Mouse (Mus musculus): ENCODE results near the gene Cog7.

Cog7 gene

DNA sequence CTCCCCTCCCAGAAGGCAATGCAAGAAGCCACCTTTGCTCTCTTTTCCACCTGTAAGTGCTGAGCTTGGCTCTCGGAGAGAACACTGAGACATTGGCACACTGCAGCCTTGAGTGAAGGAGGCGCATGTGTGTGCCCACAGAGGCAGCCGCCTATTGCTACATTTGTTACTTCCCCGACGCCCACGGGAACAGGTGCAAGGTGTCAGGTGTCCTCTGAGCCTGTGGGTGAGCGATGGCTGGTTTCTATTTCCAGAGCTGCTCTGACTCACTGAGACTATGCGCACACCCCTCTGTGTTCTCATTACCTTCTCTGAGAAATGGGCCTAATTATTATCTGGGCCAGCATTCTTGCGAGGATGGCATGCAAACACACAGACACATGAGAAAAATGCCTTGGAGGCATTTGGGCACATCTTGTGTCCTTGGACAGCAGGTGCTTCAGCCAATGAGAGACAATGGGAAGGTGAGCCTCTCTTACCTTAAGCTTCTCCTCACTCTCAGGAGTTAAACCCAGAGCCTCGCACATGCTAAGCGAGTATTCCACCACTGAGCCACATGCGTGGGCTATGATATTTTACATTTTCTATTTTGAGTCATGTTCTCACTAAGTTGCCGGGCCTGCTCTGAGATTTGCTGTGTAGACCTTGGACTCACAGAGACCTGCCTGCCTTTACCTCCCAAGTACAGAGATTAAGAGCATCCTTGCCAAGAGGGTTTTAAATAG is 90.7 kb downstream of the Cog7 start:
- DNase-seq = no peak

DNA sequence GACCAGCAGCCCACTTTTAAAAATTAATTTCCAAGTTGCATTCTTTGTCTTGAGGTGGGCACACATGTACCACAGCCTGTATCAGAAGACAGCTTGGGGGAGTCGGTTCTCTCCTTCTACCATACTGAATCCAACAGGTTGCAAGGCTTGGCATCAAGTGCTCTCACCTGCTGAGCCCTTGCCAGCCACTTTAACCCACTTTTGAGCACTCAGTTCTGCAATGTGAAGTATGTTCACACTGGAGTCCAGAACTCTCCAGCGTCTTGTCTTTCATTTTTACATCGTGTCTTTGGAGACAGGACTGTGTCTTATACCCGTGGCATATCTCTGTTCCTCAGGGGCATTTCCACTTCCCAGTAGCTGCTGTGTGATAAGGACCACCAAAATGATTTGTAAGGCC is 101.3 kb downstream of the Cog7 start:
- DNase-seq = no peak

DNA sequence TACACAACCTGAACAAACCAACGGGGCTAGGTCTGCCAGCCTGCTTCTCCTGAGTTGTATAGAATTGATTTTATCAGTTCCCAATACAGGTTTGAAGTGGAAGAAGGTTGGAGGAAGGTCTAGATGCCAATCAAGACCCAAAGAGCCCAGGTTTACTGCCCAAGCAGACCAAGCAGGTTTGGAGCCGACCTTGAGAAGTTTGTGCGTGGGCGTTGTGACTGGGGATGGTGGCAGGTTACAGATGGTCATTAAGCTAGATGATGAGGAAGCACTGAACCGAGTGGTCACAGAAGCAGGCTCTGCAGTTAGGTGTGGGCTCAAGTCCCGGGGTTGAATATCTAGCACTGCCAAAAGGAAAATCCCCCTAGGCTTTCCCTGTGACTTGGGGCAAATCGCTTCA is 106.7 kb downstream of the Cog7 start:
- DNase-seq = no peak

DNA sequence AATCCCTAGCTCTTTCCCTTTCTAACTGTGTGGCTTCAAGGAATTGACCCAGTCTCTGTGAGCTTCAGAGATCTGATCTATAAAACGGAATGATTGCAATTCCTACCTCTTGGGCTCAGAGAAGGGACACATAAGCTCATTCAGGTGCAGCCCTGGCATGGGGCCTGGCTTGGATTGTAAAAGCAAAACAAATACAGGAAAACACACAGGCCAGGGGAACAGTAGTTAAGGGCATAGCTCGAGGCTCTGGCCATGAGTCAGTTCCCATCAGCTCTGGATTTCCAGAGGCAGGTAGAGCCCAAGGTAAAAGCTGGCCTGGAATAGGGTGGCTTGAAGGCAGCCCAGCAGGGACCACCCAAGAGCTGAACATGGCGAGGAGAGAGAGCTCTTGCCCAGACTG is 107.5 kb downstream of the Cog7 start:
- no peak for DNase-seq

DNA sequence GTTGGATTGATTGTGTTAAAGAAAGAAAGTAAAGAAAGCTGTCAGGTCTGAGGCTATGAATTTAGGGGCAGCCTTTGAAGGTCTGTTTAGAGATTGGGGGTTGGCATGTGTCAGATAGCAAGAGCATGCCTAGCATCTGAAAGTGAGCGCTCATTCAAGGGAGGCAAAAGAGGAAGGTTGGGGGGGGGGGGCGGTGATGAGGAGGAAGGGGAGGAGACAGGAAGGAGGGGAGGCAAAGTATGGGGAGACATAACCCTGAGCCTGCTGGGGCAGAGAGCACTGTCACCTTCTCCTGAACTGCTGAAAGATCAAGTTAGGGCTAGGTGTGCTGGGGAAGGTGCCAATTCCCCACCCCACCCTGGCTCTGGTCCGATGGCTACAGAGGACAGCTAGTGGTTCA is 109.9 kb downstream of the Cog7 start:
- no peak for DNase-seq

DNA sequence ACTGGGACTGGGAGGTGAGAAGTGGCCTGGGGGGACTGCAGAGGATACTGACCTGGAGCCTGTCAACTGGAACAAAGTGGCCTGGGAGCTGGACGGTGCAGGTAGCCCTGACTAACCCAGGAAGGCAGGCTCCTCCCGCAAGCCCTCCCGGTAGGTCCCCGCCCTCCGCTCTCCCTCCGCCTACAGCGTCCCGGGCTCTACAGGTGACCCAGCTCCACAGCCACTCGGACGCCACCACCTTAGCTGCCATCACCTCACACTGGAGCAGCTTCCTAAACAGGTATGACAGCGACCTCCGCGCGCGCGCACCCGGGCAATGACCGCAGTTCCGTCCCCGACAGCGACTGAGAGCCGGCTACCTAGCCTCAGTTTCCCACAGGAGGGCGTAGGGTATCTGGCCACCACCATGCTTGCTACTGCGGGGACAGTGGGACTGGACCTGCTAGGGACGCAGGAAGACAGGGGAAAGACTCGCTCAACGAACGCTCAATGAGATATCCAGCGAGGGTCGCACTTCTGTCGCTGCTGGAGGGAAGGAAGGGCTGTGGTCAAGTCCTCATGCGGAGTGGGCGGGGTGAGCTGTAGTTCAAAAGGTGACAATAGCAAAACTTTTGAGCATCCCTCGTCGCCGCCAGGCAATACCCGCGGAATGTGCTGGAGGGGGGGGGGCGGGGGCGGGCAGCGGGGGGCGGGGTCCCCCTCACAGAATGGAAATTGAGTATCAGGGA is 116.5 kb downstream of the Cog7 start, which contains the start of gene Scnn1b:
Gene Scnn1b, plus strand, starts transcription at position 181 of the 728 bp plus-strand sequence.
- no peak for DNase-seq

DNA sequence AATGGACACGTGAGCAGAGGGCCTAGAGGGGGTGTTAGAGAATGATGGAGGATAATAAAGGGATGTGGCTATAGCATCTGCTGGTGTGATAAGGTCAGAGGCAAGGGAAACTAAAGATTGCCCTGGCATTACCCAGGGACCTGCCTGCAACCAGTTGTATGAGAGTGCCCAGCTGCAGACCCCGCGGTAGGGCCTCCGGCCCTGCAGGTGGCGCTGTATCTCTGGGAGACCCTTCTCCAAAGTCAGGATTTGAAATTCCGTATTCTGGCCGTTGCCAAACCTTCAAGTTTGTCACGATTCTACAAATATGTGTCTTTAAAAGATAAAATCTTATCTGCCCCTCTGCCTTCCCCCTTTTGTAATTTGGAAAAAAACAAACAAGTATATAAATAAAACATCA is 122.6 kb downstream of the Cog7 start:
- peak in 1 of 2 experiments; percentile 26 for DNase-seq

DNA sequence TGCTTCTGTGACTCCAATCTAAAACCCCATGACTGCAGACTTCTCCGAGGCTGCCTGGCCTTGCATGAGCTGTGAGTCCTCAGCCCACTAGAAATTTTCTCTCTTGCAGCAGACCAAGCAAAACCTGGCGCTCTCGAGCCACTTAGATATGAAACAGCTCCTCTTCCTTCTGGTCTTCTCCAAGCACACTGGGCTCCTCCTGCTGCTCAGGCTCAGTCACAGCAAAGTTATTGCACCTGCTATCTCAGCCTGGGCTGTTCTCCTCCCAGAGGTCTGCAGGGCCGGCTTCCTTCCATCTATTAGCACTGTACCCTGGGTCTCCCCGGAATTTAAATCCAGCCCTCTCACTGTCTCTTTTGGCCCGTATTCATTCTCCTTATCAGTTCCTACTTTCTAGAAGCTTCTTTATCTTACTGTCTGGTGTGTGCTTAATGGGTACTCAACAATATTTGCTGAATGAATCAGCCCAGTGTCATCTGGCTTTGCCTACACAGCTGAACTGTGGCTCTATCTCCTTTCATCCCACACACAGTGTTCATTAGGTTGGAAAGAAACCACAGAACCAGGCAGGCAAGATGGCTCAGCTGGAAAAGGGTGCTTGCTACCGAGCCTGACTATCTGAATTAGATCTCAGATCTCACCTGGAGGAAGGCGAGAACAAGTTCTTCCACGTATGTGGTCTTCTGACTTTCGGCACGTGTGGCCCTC is 124.2 kb downstream of the Cog7 start:
- no peak for DNase-seq

DNA sequence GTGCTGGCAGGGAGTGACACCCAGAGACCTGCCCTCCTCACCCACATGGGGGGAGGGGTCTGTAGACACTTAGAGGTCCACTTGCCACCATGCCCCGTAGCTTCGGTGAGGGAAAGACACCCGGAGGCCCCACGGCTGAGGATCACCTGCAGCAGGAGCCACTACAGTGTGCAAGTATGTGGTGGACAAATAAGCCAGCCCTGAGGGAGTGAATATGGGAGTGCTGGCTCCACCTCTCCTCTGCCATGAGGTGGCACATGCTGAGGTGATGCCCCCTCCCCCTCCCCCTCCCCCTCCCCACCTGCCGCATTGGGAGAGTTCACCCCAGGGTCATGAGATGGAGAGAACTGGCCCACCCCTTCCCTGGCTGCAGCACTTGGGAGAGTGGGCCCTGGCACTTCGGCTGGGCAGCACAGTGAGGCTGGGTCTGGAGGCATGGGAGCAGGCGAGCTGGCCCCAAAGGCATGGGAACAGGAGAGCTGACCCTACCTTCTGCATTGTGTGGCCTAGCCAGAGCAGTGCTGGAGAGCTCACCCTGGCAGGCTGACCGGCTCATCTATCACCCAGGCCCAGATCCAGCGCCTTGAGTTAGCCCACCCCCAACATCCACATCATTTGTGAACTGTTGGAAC is 132.9 kb downstream of the Cog7 start:
- no peak for DNase-seq

DNA sequence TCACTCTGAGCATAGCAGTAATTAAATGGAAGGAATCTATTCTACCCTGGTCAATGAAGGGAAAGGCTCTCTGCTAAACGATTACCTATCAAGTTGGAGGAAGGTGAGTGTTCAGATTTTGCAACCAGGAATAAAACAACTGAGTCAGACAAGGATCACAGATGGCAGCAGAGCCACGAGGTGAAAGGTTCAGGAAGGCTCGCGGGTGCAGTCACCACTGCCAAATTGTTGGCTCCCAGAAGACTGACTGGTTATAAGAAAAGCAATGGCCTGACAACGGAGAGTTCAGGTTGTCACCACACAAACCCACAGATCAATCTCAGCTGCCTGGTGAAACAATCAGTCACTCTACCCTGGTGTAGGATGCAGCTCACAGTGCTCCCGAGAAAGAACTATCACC is 135.5 kb downstream of the Cog7 start:
- no peak for DNase-seq

DNA sequence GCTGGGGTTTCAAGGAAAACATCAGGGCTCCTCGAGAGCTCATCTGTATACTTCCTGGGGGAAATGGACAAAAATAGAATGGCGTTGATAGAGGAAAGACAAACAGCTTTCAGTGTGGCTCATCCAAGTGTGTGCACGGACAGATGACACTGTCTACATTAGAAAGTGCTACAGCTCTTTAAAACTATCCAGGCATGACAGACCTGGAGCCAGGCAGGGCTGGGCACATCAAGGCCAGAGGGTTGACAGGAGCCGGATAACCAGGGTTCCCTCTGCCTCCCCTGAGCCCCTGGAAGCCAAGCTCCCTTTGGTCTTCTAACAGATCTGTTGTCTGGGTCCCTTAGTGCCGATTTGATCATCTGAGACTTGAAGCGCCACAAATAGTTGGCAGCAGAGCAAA is 139.3 kb downstream of the Cog7 start:
- no peak for DNase-seq

DNA sequence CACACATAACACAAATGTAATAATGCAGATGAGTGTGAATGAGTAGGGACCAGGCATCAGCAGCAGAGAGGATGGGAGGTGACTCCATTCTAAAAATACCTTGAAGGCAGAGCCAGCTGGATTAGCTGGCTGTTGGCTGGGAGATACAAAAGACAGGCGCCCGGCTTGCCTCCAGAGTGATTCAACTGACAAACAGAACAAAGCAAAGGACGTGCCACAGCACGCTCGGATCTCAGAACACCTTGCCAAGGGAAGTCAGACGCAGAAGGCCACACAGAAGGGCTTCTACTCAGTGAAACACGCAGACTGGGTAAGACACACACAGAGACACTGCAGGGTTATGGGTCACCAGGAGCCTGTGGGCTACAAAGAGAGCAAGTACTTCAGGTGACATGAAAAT is 140.7 kb downstream of the Cog7 start:
- DNase-seq = peak; percentile 40 to 50

DNA sequence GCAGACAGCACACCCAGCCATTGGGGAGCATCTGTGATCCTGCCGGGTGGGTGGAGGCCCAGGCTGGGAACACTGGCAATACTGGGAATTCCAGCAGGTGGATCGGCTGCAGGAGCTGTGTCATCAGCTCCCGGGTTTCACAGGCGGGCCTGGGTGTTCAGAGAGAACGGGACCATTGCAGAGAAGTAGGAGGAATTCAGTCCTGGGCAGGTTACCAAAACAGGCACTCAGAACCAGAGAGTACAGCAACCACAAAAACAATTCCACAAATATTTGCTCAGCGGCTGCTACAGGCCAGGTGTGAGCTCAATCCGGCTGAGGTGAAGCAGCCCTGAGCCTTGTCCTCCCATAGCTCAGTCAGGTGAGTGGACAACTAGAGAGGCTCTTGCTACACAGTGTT is 144.7 kb downstream of the Cog7 start:
- DNase-seq = no peak

DNA sequence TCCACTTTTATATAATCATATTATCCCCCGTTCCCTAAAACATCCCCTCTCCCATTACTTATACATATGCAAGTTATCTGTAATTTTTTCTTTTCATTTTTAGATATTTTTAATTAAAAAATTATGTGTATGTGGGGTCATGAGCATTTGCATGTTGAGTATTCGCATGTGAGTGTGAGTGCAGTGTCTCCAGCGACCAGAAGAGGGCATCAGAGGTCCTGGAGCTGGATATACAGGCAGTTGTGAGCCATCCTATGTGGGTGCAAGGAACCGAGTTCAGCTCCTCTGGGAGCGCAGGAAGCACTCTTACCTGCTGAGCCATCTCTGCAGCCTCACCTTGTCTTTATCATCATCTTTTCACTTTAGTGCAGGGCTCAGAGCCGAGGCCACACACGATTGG is 146.1 kb downstream of the Cog7 start:
- DNase-seq = peak in 1 of 2 experiments; percentile 27

Data from cerebellum, postnatal 14 days (tissue).